Mouse (Mus musculus) right cerebral cortex, postnatal 4 days (tissue): ENCODE measurements around the gene Prap1.
A peak's percentile ranks its signal among the peaks of the same experiment; 100 is the strongest.

Source experiments
- DNase-seq: peaks from one replicate; pipeline ENCODE4 v3.0.0-alpha.2; 2022

The Prap1 gene

GRCm38 (mm10) chr7:140092924-140093528, at the start of gene Prap1:
TSS of gene Prap1 (plus strand) at chr7:140093395.
- no peak for DNase-seq

GRCm38 (mm10) chr7:140045546-140045945, 47.6 kb upstream of the Prap1 start:
- no peak for DNase-seq

- DNase-seq: peak; percentile 32
Observed at GRCm38 (mm10) chr7:140047811-140048311, 45.3 kb upstream of the Prap1 start.

GRCm38 (mm10) chr7:140048361-140049114, 44.7 kb upstream of the Prap1 start, which contains the start of gene Msx3:
TSS of gene Msx3 (minus strand) at chr7:140049089.
- no peak for DNase-seq

GRCm38 (mm10) chr7:140049115-140049689, 44.0 kb upstream of the Prap1 start:
- peak; percentile 50 for DNase-seq

GRCm38 (mm10) chr7:140054124-140054523, 39.1 kb upstream of the Prap1 start:
- DNase-seq: no peak

GRCm38 (mm10) chr7:140057413-140058407, 35.5 kb upstream of the Prap1 start:
- DNase-seq: peak; percentile 51

GRCm38 (mm10) chr7:140058528-140058927, 34.7 kb upstream of the Prap1 start:
- no peak for DNase-seq

GRCm38 (mm10) chr7:140059601-140060000, 33.6 kb upstream of the Prap1 start:
- no peak for DNase-seq

- DNase-seq: peak; percentile 55
Observed at GRCm38 (mm10) chr7:140060936-140061831, 32.0 kb upstream of the Prap1 start.

- DNase-seq: no peak
Observed at GRCm38 (mm10) chr7:140061832-140062130, 31.4 kb upstream of the Prap1 start.

- peak; percentile 55 for DNase-seq
Observed at GRCm38 (mm10) chr7:140062307-140062706, 30.9 kb upstream of the Prap1 start.

GRCm38 (mm10) chr7:140063092-140063491, 30.1 kb upstream of the Prap1 start:
- DNase-seq: peak; percentile 86

GRCm38 (mm10) chr7:140067397-140067796, 25.8 kb upstream of the Prap1 start:
- DNase-seq: no peak

GRCm38 (mm10) chr7:140070042-140070711, 23.0 kb upstream of the Prap1 start:
- no peak for DNase-seq

- no peak for DNase-seq
Observed at GRCm38 (mm10) chr7:140077698-140078097, 15.5 kb upstream of the Prap1 start.

- peak; percentile 80 for DNase-seq
Observed at GRCm38 (mm10) chr7:140078711-140079110, 14.5 kb upstream of the Prap1 start.

GRCm38 (mm10) chr7:140080503-140081156, 12.6 kb upstream of the Prap1 start:
- peak; percentile 87 for DNase-seq

- DNase-seq: peak; percentile 44
Observed at GRCm38 (mm10) chr7:140081408-140082241, 11.6 kb upstream of the Prap1 start.
